Mouse (Mus musculus) urinary bladder, adult 2 months (tissue): ENCODE results near the gene Col15a1. TPM values are rescaled to one million over a fixed set of nuclear protein-coding genes. Genes with fewer than 3 reads are reported as not detected.
A peak's percentile ranks its signal among the peaks of the same experiment; 100 is the strongest.

ENCODE experiments used
- DNase-seq: peaks from one replicate; pipeline ENCODE4 v3.0.0; 2022; ENCODE audit warnings: low spot score
- polyA plus RNA-seq: library from polyadenylated mRNA; depleted of rRNA; stranded (reverse); fragments of >200 nt; gene quantifications from 2 replicates; pipeline ENCODE4 v1.2.3, GENCODE M21; 2012

Gene Col15a1
- polyA plus RNA-seq, 1 experiment: 117 TPM

DNA sequence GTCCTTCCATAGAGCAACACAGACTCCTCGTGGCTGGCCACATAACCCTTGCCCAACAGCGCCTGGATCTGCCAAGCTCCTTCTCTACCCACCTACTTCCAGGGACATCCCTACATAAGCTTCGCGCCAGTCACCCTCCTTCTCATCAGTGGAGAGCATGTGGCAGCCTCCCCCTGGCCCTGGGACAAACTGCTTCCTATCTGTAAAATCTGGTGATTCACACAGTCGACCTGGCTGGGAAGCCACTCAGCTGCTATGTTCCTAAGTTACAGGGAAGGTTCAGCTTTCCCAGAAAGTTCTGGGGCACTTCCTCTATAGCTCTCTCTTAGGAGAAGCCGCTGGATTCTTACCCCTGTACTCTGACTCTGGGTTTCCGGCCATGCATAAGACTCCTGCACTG lies 22.5 kb downstream of the Col15a1 start:
- DNase-seq: no peak

DNA sequence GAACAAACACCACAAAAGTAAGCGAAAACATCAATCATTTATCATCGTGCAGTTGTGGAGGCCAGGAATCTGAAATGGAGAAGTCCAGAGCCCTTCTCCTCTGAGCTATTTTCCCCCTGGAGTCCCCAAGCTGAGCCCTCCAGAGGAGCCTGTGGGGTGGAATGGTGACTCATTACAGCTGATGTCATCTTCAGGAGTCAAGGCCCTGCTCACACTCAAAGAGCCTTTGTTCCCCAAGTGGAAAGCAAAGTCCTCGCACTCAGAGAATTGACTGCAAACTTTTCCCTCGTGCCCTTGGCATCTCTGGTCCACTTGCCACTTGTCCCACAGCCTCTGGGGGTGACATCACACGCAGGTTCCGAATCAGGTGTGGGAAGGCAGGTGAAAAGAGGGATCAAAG lies 23.4 kb downstream of the Col15a1 start:
- DNase-seq: no peak

DNA sequence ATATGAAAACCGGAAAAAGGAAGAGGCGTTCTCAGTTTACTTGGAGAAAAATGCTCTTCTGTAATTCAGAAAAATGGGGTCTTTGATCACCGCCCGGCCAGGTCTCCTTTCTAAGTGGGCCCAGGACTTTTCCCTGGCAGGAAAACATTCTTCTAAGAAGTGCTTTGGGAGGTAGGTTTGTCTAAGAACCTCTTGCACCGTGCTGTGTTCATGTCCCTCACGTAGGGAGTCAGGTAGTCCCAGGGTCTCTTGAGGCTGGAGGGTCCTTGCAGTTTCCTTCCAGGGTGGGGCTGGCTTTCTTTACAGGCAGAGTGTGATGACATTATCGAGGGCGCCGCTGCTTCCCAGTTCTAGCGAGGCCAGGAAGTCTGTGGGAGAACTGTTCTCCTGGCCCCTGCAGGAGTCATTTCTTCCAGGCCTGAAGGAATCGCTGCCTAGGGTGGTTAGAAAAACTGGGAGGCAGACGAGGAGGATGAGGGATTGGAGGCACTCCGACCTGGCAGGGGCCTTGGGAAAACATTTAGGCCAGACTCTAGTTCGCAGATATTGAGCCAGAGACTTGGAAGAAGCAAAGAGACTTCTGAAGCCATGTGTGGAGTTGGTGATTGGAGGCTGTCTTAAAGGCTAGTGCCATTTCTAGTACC lies 25.4 kb downstream of the Col15a1 start:
- no peak for DNase-seq

DNA sequence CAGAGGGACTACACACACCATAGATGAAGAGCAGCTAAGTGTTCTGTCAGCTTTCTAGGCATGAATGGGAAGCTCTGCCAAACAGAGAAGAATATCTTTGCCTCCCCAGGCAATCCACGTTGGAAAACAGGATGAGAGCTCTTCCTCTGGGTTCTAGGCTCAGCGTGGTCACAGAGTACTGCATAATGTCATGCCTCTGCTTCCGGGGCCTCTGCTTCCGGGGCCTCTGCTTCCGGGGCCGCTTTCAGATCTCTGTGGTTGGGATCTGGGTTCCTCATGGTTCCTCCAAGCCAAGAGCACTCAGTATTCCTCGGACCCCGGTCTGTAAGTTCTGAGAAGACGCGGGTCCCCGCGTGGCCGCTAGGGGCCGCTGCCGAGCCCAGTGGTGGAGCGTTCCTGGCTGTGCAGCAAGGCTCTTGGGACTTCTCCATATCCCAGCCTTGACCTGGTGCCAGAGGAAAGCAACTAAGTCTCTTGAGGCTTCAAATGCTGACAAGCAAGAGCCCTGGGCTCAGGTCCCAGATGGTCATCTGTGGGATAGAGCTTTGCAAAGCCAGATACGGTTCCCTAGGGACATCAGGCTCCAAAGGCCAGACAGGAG lies 26.8 kb downstream of the Col15a1 start:
- DNase-seq: peak; percentile 67

DNA sequence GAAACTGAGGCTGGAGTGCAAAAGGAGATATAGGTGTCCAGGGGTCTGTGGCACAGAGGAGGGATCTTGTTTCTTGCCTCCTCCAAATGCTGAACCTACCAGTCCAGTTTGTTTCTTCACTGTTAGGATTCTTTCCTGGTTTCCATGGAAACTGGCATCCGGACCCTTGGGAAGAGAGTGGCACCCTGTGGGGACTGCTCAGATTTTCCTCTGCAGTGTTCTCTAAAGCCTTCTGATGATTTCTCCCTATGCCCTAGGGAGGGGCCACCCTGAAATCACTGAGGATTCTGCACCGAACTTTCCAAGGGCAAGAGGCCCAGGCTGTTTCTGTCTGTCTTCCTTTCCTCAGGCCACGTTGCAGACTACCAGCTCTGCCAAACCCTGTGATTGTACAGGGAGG lies 27.4 kb downstream of the Col15a1 start:
- DNase-seq: no peak

DNA sequence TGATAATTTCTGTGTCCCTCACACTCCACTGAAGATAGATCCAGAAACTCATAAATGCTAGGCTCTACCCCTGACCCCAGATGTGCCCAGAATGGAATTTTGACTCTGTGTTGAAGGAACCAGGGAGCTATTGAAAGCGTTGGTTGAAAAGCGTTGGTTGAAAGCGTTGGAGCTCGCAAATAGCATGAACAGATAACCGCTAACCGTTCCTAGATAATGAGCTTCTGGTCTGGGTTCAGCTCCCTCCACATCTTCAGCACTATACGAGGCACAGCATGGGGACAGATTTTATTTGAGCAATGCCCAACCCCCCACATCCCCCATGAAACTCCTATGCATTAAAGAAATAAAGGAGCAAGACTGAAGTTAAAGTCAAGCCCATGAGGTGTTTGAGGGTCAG lies 28.1 kb downstream of the Col15a1 start:
- DNase-seq: no peak

DNA sequence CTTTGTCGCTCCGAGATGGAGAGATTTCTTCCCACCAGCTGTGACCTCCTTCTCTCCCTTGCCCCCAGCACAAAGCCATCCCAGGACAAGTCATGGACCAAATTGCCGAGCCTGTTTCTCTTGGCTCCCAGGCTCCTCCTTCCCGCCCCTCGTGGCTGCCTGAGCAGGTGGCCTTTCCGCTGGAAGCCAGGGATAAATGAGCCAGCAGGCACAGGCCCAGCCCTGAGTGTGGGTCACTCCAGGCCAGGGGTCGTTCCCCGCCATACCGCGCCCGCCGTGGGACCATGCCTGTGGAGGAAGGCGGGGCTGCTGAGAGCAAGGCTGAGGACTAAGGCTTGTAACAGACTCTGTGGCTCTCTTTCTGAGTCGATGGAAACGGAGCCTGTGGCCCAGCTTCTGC lies 29.3 kb downstream of the Col15a1 start:
- DNase-seq: no peak

DNA sequence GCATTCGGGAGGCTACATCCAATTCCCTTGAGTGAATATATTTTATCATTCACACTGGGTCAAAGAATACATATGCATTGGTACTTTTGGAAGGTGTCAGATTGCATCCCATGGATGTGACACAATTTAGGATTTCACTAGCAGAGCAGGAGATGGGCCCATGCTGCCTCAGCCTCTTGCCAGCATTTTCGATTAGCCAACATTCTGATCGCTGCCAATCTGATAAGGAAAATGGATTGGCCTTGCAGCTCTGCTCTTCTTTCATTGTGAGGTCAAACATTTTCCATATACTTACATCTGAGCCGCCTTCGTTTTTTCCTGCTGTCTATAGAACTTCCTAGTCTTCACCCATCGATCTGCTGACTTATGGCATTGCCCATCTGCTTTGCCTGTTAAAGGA lies 31.2 kb downstream of the Col15a1 start:
- no peak for DNase-seq

DNA sequence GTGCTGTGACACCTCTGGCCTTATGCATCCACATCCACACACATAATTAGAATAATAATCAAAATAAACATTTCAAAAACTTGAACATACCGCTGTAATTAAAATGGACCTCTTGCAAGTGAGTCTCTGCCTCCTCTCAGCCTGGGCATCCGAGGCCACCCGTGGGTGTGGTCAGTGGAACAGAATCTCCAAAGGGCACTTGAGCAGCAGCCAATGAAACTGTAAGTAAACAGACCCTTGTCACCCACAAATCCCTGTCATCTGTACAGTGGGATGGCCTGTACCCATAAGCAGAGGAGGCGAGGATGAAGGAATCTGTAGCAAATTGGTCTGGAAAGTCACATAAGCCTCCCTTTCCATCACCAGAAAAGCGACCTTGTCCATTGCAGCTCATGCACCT lies 32.9 kb downstream of the Col15a1 start:
- no peak for DNase-seq

DNA sequence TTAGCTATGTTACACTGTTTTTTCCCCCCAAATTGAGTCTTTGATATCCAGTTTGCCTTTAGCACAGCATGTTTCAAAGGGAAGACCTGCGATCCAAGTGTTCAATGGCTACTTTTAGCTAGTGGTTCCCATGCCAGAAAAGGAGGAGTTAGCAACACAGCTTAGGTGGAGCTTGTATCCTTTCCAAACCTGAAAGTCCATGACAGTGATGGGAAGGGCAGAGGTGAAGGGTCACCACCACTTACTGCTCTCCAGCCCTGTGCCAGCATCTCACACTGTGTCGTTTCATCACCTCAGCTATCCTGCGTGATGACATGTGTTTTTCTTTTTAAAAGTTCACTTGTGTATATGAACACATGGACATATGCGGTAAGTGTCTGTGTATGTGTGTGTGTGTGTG lies 34.2 kb downstream of the Col15a1 start:
- no peak for DNase-seq

DNA sequence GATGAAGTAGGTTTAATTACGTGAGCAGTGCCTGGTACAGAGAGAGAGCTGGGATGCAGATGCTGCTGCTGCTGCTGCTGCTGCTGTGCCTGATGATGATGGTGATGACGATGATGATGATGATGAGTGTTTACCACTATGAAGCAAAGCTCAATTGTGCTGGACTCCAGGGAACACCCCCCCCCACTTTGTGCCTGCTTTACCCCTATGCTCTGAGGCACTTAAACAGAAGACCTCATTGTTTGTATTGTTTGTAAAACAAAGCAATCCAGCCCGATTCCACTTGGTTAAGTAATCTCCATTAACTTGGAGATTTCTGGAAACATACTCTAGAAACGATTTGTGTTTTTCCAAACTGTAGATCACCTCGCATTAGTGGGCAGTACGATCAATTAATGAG lies 36.7 kb downstream of the Col15a1 start:
- DNase-seq: no peak

DNA sequence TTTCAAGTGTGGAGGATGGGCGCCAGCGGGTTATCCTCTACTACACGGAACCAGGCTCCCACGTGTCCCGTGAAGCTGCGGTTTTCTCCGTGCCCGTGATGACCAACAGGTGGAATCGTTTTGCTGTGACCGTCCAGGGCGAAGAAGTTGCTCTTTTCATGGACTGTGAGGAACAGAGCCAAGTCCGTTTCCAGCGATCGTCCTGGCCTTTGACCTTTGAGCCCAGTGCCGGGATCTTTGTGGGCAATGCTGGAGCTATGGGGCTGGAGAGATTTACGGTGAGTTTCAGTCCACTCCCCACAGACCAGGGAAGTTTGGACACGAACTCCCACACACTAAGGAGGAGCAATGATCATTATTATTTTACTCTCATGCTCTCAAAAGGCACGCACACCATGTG lies 37.7 kb downstream of the Col15a1 start:
- no peak for DNase-seq

DNA sequence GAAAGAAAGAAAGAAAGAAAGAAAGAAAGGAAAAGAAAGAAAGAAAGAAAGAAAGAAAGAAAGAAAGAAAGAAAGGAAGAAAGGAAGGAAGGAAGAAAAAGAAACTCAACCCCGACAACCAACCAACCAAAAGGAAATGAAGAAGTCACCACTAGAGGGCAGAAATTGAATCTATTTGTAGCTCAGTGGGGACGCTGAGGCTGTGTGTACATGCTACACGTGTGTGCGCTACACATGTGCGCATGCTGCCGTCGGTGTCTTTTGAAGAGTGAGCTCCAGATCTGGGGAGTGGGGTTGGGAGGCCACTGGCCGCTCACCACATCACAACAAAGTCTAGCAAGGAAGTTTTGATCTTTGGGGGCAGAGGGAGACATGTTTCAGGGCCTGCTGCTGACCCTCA lies 38.9 kb downstream of the Col15a1 start:
- DNase-seq: no peak

DNA sequence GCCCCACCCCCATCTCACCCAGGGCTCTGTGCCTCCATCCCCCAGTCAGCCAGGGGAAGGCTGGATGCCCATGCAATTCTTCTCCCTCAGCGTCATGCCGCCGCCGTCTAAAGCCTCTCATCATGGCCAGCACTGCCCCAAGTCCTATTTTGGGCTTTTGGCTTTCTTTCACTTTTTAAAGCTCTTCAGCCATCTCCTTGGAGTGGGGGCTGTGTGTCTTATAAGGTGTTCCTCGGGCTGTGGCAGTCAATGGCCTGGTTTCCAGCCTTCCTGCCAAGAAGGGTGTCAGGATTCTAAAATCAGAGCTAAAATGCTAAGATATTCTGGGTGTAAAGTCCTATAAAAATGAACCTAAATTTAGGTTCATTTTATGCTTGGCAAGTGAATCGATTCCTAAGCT lies 39.6 kb downstream of the Col15a1 start:
- no peak for DNase-seq

DNA sequence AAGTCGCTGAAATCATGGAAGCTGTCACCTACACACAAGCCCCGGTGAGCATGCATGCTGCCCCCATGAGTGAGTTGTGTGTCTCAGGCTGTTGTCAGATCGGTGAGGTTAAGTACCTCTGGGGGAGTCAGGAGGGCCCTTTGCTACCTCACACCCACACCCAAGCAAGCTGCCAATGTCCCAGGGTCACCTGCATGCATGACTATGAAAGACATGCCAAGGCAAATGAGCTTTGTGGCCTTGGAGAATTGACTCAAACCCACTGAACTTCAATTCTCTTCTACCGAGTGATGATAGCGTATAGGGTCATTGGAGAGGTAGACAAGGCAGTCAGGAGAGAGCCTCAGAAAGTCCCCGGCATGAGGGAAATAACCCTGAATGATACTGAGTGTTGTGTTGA lies 41.2 kb downstream of the Col15a1 start:
- DNase-seq: no peak

DNA sequence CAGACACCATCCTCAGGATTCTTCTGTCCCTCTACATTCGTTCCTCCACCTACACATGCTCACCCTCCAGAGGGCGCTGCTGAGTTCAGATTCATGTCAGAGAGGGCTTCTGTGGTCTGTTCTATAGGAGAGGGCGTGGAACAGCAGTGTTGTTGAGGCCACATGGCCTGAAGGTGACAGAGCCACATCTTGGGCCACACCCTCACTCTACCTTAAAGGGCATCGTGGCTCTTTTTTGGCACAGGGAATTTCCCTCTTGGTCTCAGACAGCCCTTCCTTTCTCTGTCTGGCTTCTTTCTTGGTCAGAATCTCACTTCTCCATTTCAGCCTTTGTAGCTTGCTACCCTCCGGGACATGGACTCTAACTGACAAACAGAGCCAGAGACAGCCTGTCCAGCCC lies 43.1 kb downstream of the Col15a1 start:
- peak; percentile 71 for DNase-seq

DNA sequence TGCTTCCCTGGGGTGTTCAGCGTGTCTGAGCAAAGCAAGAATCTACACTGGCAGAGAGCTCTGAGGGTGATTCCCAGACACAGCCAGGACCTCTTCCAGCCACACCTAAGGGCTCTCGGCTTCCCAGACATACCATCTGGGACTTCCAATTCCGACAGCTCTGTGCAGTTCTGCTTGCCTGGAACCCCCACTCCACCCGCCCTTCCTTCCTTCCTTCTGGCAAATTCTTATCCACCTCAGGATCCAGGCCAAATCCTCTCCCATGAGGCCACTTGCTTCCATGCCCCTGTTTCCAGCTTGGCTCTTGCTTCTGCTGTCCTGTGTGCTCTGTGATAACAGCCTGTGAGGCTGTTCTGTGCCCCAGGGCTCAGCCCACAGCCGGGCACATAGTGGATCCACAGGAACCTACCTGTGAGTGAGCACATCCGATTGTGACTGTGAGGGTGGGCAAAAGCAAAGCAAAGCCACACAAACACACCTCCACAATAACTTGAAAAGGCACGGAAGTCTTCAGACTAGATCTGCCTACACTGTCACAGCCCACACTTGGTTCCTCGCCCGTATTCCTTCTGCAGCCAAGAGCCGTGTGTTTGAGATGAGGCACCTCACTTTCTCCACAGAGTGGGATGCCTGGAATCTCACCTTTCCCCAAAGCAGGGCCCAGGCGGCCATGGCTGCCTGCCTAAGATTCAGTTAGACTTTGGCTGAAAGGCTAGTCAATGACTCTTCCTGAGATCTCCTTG lies 43.9 kb downstream of the Col15a1 start:
- no peak for DNase-seq

DNA sequence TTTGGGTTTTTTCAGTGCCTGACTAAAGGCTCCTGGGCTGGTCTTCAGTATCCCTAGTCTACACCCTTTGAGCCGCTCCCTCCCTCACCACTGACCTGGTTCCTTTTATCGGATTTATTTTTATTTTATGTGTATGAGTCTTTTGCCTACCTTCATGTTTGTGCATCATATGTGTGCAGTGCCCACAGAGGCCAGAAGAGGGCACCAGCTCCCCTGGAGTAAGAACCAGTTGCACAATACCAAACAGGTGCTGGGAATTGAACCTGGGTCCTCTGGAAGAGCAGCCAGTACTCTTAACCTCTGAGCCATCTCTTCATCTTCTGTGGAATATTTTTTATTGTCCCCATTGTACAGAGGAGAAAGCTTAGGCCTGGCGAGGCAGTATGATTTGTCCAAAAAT lies 44.7 kb downstream of the Col15a1 start:
- no peak for DNase-seq

DNA sequence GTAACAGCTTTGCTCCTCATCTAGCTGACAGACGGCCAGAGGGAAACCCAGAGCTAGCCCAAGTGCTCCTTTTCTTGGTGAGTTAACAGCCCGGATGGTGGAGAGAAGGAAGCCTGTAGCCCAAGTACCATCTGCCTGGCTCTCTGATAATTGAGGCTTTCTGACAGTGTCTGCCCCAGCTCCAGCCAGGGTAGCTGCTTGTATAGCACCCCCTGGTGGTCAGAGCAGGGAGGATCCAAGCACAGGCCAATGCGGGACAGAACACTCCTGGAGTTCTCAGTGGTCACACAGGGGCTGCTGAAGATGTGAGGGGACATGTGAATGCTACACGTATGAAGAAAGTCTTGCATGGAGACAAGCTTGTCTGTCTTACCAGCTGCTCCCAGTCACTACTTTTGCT lies 47.7 kb downstream of the Col15a1 start:
- DNase-seq: peak; percentile 49

DNA sequence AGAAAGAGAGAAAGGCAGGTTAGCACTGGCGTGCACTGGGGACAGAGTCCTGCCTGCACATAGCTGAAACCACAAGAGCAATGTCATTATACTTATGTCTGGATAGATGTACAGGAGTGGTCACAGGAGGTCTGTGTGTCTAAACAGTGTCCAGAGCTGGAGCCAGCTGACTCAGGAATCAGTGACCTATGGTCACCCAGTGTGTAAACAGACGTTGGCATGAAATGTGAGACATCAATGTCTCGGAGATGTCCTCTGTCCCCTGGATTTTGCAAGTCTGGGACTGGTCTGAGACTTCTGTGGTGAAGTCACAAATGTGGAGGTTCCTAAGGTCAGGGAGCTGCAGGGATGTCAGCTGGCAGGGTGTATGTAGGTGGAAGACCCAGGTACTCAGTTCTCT lies 50.2 kb downstream of the Col15a1 start:
- no peak for DNase-seq

DNA sequence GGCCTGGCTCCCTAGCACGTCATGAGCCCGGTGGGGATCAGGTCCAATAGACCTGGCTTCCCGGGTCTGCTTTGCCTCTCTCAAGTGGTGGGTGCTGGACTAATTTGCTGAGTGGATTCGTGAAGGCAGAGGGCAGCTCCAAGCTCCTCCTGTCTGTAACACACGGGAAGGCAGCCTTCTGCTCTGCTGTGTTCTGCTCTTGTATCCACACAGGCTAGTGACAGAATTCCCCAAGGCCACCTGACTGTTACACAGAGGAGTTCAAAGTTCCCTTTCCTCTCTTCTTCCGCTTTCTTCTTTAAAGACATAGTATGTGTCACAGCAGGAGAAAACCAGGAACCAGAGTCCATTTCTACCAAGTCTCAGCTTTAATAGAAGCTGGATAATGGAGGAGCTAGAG lies 53.1 kb downstream of the Col15a1 start:
- no peak for DNase-seq

DNA sequence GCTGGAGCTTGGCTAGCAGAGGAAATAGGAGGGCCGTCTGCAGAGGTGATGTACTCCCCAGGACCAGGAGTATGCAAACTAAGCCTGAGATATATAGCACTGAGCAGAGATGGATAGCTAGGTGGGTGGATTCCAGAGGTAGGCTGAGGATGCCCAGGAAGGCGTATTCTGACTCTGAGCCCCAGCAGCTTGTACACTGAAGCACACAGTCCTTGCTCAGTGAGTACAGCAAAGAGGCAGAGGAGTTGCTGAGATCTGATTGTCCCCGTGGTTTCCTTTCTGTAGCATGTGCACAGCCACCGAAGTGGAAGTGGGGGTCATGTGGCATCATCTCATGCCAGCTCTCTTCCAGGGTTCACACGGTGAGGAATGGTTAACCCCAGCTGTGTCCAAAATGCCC lies 54.0 kb downstream of the Col15a1 start:
- DNase-seq: no peak

DNA sequence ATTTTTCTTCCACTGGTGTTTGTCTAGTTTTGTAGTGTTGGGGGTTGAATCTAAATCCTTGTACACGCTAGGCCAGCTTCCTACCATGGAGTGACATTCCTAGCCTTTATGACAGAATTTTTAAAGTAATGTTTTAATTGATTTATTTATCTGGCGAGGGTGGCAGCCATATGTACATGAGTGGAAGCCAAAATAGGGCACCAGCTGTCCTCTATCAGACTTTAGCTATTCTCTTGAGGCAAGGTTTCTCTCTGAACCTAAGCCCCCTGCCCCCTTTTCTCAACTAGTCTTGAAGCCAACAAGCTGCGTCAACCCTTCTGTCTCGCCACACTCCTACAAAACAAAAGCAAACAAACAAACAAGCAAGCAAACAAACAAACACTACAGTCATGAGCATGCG lies 57.6 kb downstream of the Col15a1 start:
- no peak for DNase-seq
